In the genomic region with DNA sequence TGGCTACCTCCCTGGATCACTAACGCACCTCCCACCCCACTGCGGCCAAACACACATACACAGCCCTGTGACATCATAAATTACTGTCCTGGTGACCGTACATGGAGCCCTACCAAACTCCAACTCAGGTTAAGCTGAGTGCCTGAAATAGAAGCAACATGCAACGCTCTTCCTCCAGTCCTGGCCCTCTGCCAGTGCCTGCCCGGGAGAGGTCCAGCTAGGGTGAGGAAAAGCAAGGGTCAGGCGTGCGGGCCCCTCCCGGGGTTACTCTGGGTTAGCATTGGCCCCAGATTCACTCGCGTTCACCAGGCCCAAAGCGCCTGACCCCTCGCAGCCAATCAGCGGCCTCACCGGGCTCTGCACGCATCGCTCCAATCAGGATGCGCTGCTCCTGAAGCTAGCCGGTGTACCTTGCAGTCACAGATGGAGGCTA, we compare ENCODE assay signal across 8 mouse cellular contexts. TPM values are rescaled to one million over a fixed set of nuclear protein-coding genes. Genes with fewer than 3 reads are reported as not detected.
DNase-seq lines count a peak whose midpoint lies in the region; ATAC-seq lines count a peak whose summit lies in the region.

No protein-coding gene starts in this region.

- peak; percentile 75 for ATAC-seq in activated CD4-positive, CD25-positive, alpha-beta regulatory T cell, adult 4 months
- peak; percentile 92 for ATAC-seq in hindbrain, embryonic 13.5 days (ENCODE audit: low FRiP score)

- H3K79me2 ChIP-seq in macrophage (ENCODE audit: inconsistent target) = no peaks in the 10 kb centered on the region

- peak overlapping the region; percentile 69 for H3K9ac ChIP-seq in hindbrain, embryonic 13.5 days

- peak overlapping the region; percentile 79 for H3K4me2 ChIP-seq in hindbrain, embryonic 13.5 days

- peak overlapping the region; percentile 67 for H3K27ac ChIP-seq in hindbrain, embryonic 13.5 days
- peak overlapping the region; percentile 36 for H3K27ac ChIP-seq in macrophage

- no peaks in the 10 kb centered on the region for H3K27me3 ChIP-seq in hindbrain, embryonic 13.5 days

- H3K4me3 ChIP-seq in hindbrain, embryonic 13.5 days = peak overlapping the region; percentile 54
- H3K4me3 ChIP-seq in macrophage (ENCODE audit: inconsistent target) = peak overlapping the region; percentile 33

- H3K36me3 ChIP-seq in hindbrain, embryonic 13.5 days = peaks cover 3% of the 10 kb centered on the region
- H3K36me3 ChIP-seq in macrophage (ENCODE audit: inconsistent target) = no peaks in the 10 kb centered on the region

- peak; percentile 55 to 73 for DNase-seq in cerebellum, postnatal 4 days (ENCODE audit: low spot score in 2 of 2)
- peak; percentile 82 to 86 for DNase-seq in frontal cortex, postnatal 36 days (ENCODE audit: low spot score in 2 of 2)
- peak; percentile 75 to 83 for DNase-seq in layer of hippocampus, postnatal 36 days
- peak; percentile 89 for DNase-seq in retina, postnatal 1 day
- DNase-seq in urinary bladder, adult 18-20 months (ENCODE audit: low spot score in 2 of 2) = peak; percentile 84 to 86

- H3K4me1 ChIP-seq in hindbrain, embryonic 13.5 days (replicated peaks) = peaks cover 30% of the 10 kb centered on the region

- WGBS in hindbrain, embryonic 13.5 days = 3% methylated on average over 18 of the region's 18 CpGs
- 7% methylated on average over 18 of the region's 18 CpGs for WGBS in macrophage (ENCODE audit: missing documents)

- H3K9me3 ChIP-seq in hindbrain, embryonic 13.5 days = no peaks in the 10 kb centered on the region; the same call in 1 of the 2 replicates

RNA-seq across cellular contexts. Expression of a gene that starts 18.5 kb away (rescaled TPM):
- under 1 TPM; 0.60 to 0.69 TPM for polyA plus RNA-seq in activated CD4-positive, CD25-positive, alpha-beta regulatory T cell, adult 4 months (2017; shearing (Covaris generic))
- polyA plus RNA-seq in hindbrain, embryonic 13.5 days (2015; fragmentation: Nextera tagmentation; extraction: Ambion mirVana) = 0.09 and 0.19 TPM in 2 replicates
- total RNA-seq in layer of hippocampus, postnatal 36 days (2021) = 1 to 10 TPM; 1.7 to 2.7 TPM
- total RNA-seq in macrophage (2018; cell fraction: chromatin; rRNA removed) = 10 to 100 TPM in 6 of 26 experiments, 1 to 10 TPM in 14, under 1 TPM in 3, not detected in 3; 0.40 to 17.8 (median 3.0) TPM
- total RNA-seq in macrophage (2018; cell fraction: cytosol; rRNA removed) = 1 to 10 TPM in 3 of 26 experiments, under 1 TPM in 23; 0.06 to 1.3 (median 0.31) TPM
- total RNA-seq in macrophage (2018; cell fraction: nucleus; rRNA removed) = 10 to 100 TPM in 1 of 26 experiments, 1 to 10 TPM in 17, under 1 TPM in 6, not detected in 2; 0.23 to 10.8 (median 1.9) TPM
- polyA plus RNA-seq in macrophage (2018) = 0.15 to 0.19 TPM (median 0.16 TPM) in 3 replicates

RNA-seq across cellular contexts. Expression of a gene that starts 20.9 kb away (rescaled TPM):
- 10 to 100 TPM; 37.3 to 47.1 TPM for polyA plus RNA-seq in activated CD4-positive, CD25-positive, alpha-beta regulatory T cell, adult 4 months (2017; shearing (Covaris generic))
- 246 and 249 TPM in 2 replicates for polyA plus RNA-seq in hindbrain, embryonic 13.5 days (2015; fragmentation: Nextera tagmentation; extraction: Ambion mirVana)
- 100 to 1,000 TPM; 621 to 658 TPM for total RNA-seq in layer of hippocampus, postnatal 36 days (2021)
- 100 to 1,000 TPM in 2 of 26 experiments, 10 to 100 TPM in 14, 1 to 10 TPM in 10; 2.2 to 156 (median 19.0) TPM for total RNA-seq in macrophage (2018; cell fraction: chromatin; rRNA removed)
- 100 to 1,000 TPM; 105 to 368 (median 202) TPM for total RNA-seq in macrophage (2018; cell fraction: cytosol; rRNA removed)
- total RNA-seq in macrophage (2018; cell fraction: nucleus; rRNA removed) = 100 to 1,000 TPM in 21 of 26 experiments, 10 to 100 TPM in 5; 21.2 to 569 (median 200) TPM
- 51.1 to 117 TPM (median 106 TPM) in 3 replicates for polyA plus RNA-seq in macrophage (2018)

Comparison
In these comparisons a context has a peak if more than half of its experiments do, and no peak if none do; other contexts are left out.
1. Peak in every context shown above with its lines: DNase-seq, ATAC-seq, H3K4me3 ChIP-seq and H3K27ac ChIP-seq.